Mouse (Mus musculus) bone marrow, adult 2 months (tissue): ENCODE data around the gene Mup3.

Experiments used
- CTCF ChIP-seq: fragments of 200-500 bp; IDR thresholded peaks from 2 replicates; pipeline ENCODE4 v1.5.1; 2011; ENCODE audit warnings: low read length, control low read depth; ENCODE audit not compliant: control insufficient read depth, insufficient read depth
- POLR2A ChIP-seq: fragments of 200-500 bp; IDR thresholded peaks from 2 replicates; pipeline ENCODE4 v1.6.1; 2011; ENCODE audit warnings: low read depth, mild to moderate bottlenecking, control low read depth, low read length, borderline replicate concordance; ENCODE audit not compliant: control insufficient read depth

GRCm38 (mm10) chr4:62087953-62088352 lies 811 bp upstream of the Mup3 start:
- no peak for TF ChIP-seq CTCF
- TF ChIP-seq POLR2A = no peak
